Mouse (Mus musculus) liver, postnatal 0 days (tissue): Measurements from ENCODE around the gene Cyb5b. TPM values are rescaled to one million over a fixed set of nuclear protein-coding genes. Genes with fewer than 3 reads are reported as not detected.
"Not testable (repeated sequence)": the region's sequence is repeated elsewhere in the genome, so short reads cannot be mapped to it uniquely, and the experiment has no call there.

ENCODE experiments used
- ATAC-seq: fragments of 200-750 bp; cut with Nextera tagmentation; 2 replicates; pipeline ENCODE4 v1.8.0; 2017; ENCODE audit warnings: mild to moderate bottlenecking, moderate library complexity
- DNase-seq: peaks from one replicate; pipeline ENCODE4 v3.0.0-alpha.2; 2016
- H3K27ac ChIP-seq: fragments of 300-500 bp; sonication (generic); 2 replicates; pipeline ENCODE4 v1.5.1; 2014; ENCODE audit warnings: antibody characterized with exemption, moderate library complexity, mild to moderate bottlenecking, low read depth
- H3K27me3 ChIP-seq: fragments of 300-500 bp; sonication (generic); 2 replicates; pipeline ENCODE4 v1.6.1; 2014; ENCODE audit warnings: low read length, control low read depth, mixed read lengths; ENCODE audit not compliant: insufficient read depth
- H3K36me3 ChIP-seq: fragments of 300-500 bp; sonication (generic); replicated peaks from 2 replicates; pipeline ENCODE4 v1.6.1; 2014; ENCODE audit warnings: mild to moderate bottlenecking, control low read depth, low read length, moderate library complexity, mixed read lengths; ENCODE audit not compliant: insufficient read depth
- H3K4me1 ChIP-seq: fragments of 300-500 bp; sonication (generic); 2 replicates; pipeline ENCODE4 v1.6.1; 2014; ENCODE audit warnings: antibody characterized with exemption, mild to moderate bottlenecking, control low read depth; ENCODE audit not compliant: insufficient read depth
- H3K4me2 ChIP-seq: fragments of 300-500 bp; sonication (generic); 2 replicates; pipeline ENCODE4 v1.6.1; 2014; ENCODE audit warnings: low read depth, mild to moderate bottlenecking, low read length, moderate library complexity, mixed read lengths
- H3K4me3 ChIP-seq: fragments of 300-500 bp; sonication (generic); 2 replicates; pipeline ENCODE4 v1.5.1; 2014; ENCODE audit warnings: low read depth, low read length
- H3K9ac ChIP-seq: fragments of 300-500 bp; sonication (generic); replicated peaks from 2 replicates; pipeline ENCODE4 v1.6.1; 2014; ENCODE audit warnings: mild to moderate bottlenecking, moderate library complexity
- H3K9me3 ChIP-seq: fragments of 300-500 bp; sonication (generic); 2 replicates; pipeline ENCODE4 v1.6.1; 2016; ENCODE audit warnings: mild to moderate bottlenecking, control low read depth, low read length, mixed read lengths
- CTCF ChIP-seq: sonication (generic); IDR thresholded peaks from 2 replicates; pipeline ENCODE4 v1.5.1; 2016; ENCODE audit warnings: antibody characterized with exemption, low read depth
- EP300 ChIP-seq: IDR thresholded peaks from 2 replicates; pipeline ENCODE4 v1.6.1; 2016; ENCODE audit warnings: antibody characterized with exemption, low read depth, mild to moderate bottlenecking
- WGBS: fragments of 180-500 bp; shearing (Covaris S2); extraction: QIAGEN DNeasy Blood & Tissue Kit; methylation state at CpG from one replicate; pipeline ENCODE4 v1.1.7; 2014; ENCODE audit not compliant: insufficient replicate concordance; 5-methylcytosine and 5-hydroxymethylcytosine counted together
- polyA plus RNA-seq: library from polyadenylated mRNA; unstranded; fragments of >200 nt; fragmentation: Nextera tagmentation; extraction: Ambion mirVana; gene quantifications from 2 replicates; pipeline ENCODE4 v1.2.1, GENCODE M21; 2015

Cyb5b gene
- 19.7 and 23.6 TPM in 2 replicates for polyA plus RNA-seq

GRCm38 (mm10) chr8:107150404-107151157, at the start of gene Cyb5b:
Gene Cyb5b (plus strand): TSS chr8:107150640.
- H3K4me2 ChIP-seq = peak within 1 kb of the TSS; percentile 84
- H3K27me3 ChIP-seq = no peaks in the 10 kb centered on the region
- H3K4me3 ChIP-seq = peak within 1 kb of the TSS; percentile 89
- peak within 1 kb of the TSS; percentile 93 for H3K9ac ChIP-seq
- H3K36me3 ChIP-seq = peaks cover 14% of the 10 kb centered on the region
- WGBS = under 1% methylated on average over 65 of the region's 65 CpGs
- peak within 1 kb of the TSS; percentile 78 for H3K27ac ChIP-seq
- DNase-seq (peak; percentile 95), ATAC-seq (peak; percentile 98)
- no peaks in the 10 kb centered on the region for H3K9me3 ChIP-seq
- peak; percentile 41; the same call in 1 of the 2 replicates for TF ChIP-seq EP300
- TF ChIP-seq CTCF = no peak
- H3K4me1 ChIP-seq = peaks cover 12% of the 10 kb centered on the region

- H3K4me3 ChIP-seq = no peak overlapping the region
- ATAC-seq (0 out of 2 replicates have a peak, but pooled peaks have one; percentile 40), DNase-seq (peak; percentile 82)
- no peaks in the 10 kb centered on the region for H3K9me3 ChIP-seq
- H3K27ac ChIP-seq = no peak overlapping the region
- H3K27me3 ChIP-seq = no peaks in the 10 kb centered on the region
- no peak overlapping the region for H3K9ac ChIP-seq
- WGBS = 10% methylated on average over 4 of the region's 4 CpGs
- TF ChIP-seq CTCF (peak; percentile 89), EP300 (no peak)
- no peaks in the 10 kb centered on the region for H3K4me1 ChIP-seq
- no peaks in the 10 kb centered on the region for H3K36me3 ChIP-seq
- H3K4me2 ChIP-seq = no peak overlapping the region
Measured at GRCm38 (mm10) chr8:107104547-107104946, 45.9 kb upstream of the Cyb5b start.

GRCm38 (mm10) chr8:107108089-107108488, 42.4 kb upstream of the Cyb5b start:
- H3K27me3 ChIP-seq, DNase-seq, H3K4me2 ChIP-seq, H3K9ac ChIP-seq, ATAC-seq, H3K4me1 ChIP-seq, H3K27ac ChIP-seq, H3K4me3 ChIP-seq, H3K9me3 ChIP-seq, H3K36me3 ChIP-seq: not testable (repeated sequence)
- WGBS = 89% methylated on average over 5 of the region's 5 CpGs

- no peak overlapping the region for H3K4me3 ChIP-seq
- 75% methylated on average over 23 of the region's 23 CpGs for WGBS
- H3K4me2 ChIP-seq = 0 out of 2 replicates have a peak overlapping the region, but pooled peaks have one; percentile 46
- no peaks in the 10 kb centered on the region for H3K36me3 ChIP-seq
- TF ChIP-seq EP300 (no peak), CTCF (no peak)
- no peak for DNase-seq
- H3K4me1 ChIP-seq = no peaks in the 10 kb centered on the region
- no peaks in the 10 kb centered on the region for H3K27me3 ChIP-seq
- H3K9ac ChIP-seq = no peak overlapping the region
- peak; percentile 33; the same call in 1 of the 2 replicates for ATAC-seq
- no peak overlapping the region for H3K27ac ChIP-seq
- no peaks in the 10 kb centered on the region for H3K9me3 ChIP-seq
Measured at GRCm38 (mm10) chr8:107108978-107109720, 41.3 kb upstream of the Cyb5b start.

DNA sequence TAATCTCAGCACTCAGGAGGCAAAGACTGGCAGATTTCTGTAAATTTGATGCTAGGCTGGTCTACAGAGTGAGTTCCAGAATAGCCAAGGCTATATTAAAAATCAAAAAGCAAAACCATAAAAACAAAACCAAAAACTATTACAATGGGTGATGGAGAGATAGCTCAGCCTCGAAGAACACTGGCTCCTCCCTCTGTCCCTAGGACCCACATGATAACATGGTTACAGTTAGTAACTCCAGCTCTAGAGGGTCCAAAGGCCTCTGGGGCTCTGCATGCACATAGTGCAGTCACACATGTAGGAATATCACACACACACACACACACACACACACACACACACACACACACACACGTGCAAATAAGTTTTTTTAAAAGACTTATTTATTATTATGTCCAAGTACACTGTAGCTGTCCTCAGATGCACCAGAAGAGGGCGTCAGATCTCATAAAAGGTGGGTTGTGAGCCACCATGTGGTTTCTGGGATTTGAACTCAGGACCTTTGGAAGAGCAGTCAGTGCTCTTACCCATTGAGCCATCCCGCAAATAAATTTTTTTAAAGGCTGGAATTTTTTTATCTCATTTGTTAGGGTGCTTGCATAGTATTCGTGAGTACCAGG, 40.5 kb upstream of the Cyb5b start:
- Histone ChIP-seq H3K36me3 (no peaks in the 10 kb centered on the region), H3K9me3 (no peaks in the 10 kb centered on the region), H3K27ac (no peak overlapping the region), H3K4me2 (no peak overlapping the region), H3K4me1 (no peaks in the 10 kb centered on the region), H3K27me3 (no peaks in the 10 kb centered on the region), H3K4me3 (no peak overlapping the region), H3K9ac (no peak overlapping the region)
- ATAC-seq (no peak), DNase-seq (no peak)
- no peak for TF ChIP-seq CTCF
- TF ChIP-seq EP300 = no peak
- 68% methylated on average over 5 of the region's 5 CpGs for WGBS

DNA sequence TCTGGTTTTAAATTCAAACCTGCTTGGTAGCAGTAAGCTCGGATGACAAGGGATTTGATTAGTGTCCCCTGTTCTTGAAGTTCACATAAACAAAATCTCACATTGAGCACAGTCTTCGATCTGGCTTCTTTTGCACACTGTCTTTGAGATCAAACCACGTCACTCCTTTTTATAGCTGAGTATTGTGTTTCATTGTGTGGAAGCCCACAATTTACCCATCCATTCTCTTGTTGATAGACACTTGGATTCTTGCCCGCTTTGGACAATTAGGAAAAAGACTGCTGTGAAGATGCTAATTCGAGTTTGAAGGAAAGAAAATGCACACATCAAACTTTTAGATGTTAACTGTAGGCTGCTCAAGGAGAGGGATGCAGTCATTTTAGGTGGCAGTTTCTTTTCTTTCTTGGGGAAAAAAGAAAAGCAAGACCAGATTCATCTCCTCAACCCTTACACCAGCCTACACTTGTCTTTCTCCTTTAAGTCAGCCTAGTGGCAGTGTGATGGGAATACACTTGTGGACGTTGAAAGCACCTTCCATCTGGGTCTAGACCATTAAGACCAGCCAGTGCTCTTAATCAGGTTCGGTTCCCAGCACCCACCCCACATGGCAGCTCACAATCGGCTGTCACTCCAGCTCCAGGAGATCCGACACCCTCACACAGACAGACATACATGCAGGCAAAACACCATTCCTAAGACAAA, 39.7 kb upstream of the Cyb5b start:
- no peak overlapping the region for H3K4me3 ChIP-seq
- no peaks in the 10 kb centered on the region for H3K9me3 ChIP-seq
- no peaks in the 10 kb centered on the region for H3K36me3 ChIP-seq
- ATAC-seq (no peak), DNase-seq (no peak)
- TF ChIP-seq EP300 = no peak
- TF ChIP-seq CTCF = no peak
- H3K4me2 ChIP-seq = no peak overlapping the region
- H3K4me1 ChIP-seq = no peaks in the 10 kb centered on the region
- H3K9ac ChIP-seq = no peak overlapping the region
- H3K27me3 ChIP-seq = no peaks in the 10 kb centered on the region
- WGBS = 70% methylated on average over 9 of the region's 9 CpGs
- H3K27ac ChIP-seq = no peak overlapping the region
